Mouse (Mus musculus) intestine, embryonic 14.5 days (tissue): ENCODE data around the gene Elfn1. TPM values are rescaled to one million over a fixed set of nuclear protein-coding genes. Genes with fewer than 3 reads are reported as not detected.

Experiments
- ATAC-seq: fragments of 200-750 bp; cut with Nextera tagmentation; replicated peaks from 2 replicates; pipeline ENCODE4 v1.8.0; 2017; ENCODE audit warnings: low read depth, moderate number of reproducible peaks, moderate TSS enrichment, moderate library complexity; ENCODE audit not compliant: low FRiP score, low TSS enrichment
- DNase-seq: peaks from one replicate; pipeline ENCODE4 v3.0.0-alpha.2; 2018; ENCODE audit warnings: low spot score
- H3K27ac ChIP-seq: fragments of 300-500 bp; sonication (generic); 2 replicates; pipeline ENCODE4 v1.5.1; 2014; ENCODE audit warnings: low read depth, mild to moderate bottlenecking, control low read depth
- H3K27me3 ChIP-seq: fragments of 300-500 bp; sonication (generic); replicated peaks from 2 replicates; pipeline ENCODE4 v1.6.1; 2014; ENCODE audit warnings: low read length, control low read depth; ENCODE audit not compliant: control insufficient read depth, insufficient read depth
- H3K36me3 ChIP-seq: fragments of 300-500 bp; sonication (generic); 2 replicates; pipeline ENCODE4 v1.6.1; 2014; ENCODE audit warnings: low read length, control low read depth; ENCODE audit not compliant: control insufficient read depth, insufficient read depth
- H3K4me1 ChIP-seq: fragments of 300-500 bp; sonication (generic); replicated peaks from 2 replicates; pipeline ENCODE4 v1.6.1; 2014; ENCODE audit warnings: low read length, control low read depth, mixed read lengths; ENCODE audit not compliant: control insufficient read depth, insufficient read depth
- H3K4me2 ChIP-seq: fragments of 300-500 bp; sonication (generic); 2 replicates; pipeline ENCODE4 v1.6.1; 2014; ENCODE audit warnings: low read length
- H3K4me3 ChIP-seq: fragments of 300-500 bp; sonication (generic); 2 replicates; pipeline ENCODE4 v1.5.1; 2014; ENCODE audit warnings: low read depth, low read length, control low read depth, mixed read lengths
- H3K9ac ChIP-seq: fragments of 300-500 bp; sonication (generic); 2 replicates; pipeline ENCODE4 v1.6.1; 2014; ENCODE audit warnings: mild to moderate bottlenecking, low read length
- H3K9me3 ChIP-seq: fragments of 300-500 bp; sonication (generic); 2 replicates; pipeline ENCODE4 v1.6.1; 2016; ENCODE audit warnings: low read length, control low read depth; ENCODE audit not compliant: control insufficient read depth
- WGBS: fragments of 180-500 bp; shearing (Covaris S2); extraction: QIAGEN DNeasy Blood & Tissue Kit; methylation state at CpG from one replicate; pipeline ENCODE4 v1.1.7; 2014; 5-methylcytosine and 5-hydroxymethylcytosine counted together
- polyA plus RNA-seq: library from polyadenylated mRNA; unstranded; fragments of >200 nt; fragmentation: Nextera tagmentation; extraction: Ambion mirVana; gene quantifications from 2 replicates; pipeline ENCODE4 v1.2.1, GENCODE M21; 2014

The Elfn1 gene
- 0.23 and 0.26 TPM in 2 replicates for polyA plus RNA-seq

GRCm38 (mm10) chr5:139907714-139908242 is at the start of gene Elfn1:
Elfn1 (plus strand) TSS chr5:139907943.
- Histone ChIP-seq H3K4me1 (peaks cover 33% of the 10 kb centered on the region), H3K4me3 (peak within 1 kb of the TSS; percentile 54), H3K27ac (no peak within 1 kb of the TSS), H3K9me3 (no peaks in the 10 kb centered on the region), H3K27me3 (peaks cover 77% of the 10 kb centered on the region), H3K4me2 (peak within 1 kb of the TSS; percentile 99), H3K9ac (peak within 1 kb of the TSS; percentile 44), H3K36me3 (no peaks in the 10 kb centered on the region)
- under 1% methylated on average over 33 of the region's 33 CpGs for WGBS
- ATAC-seq (no peak), DNase-seq (peak; percentile 66)

- Histone ChIP-seq H3K4me2 (no peak overlapping the region), H3K36me3 (no peaks in the 10 kb centered on the region), H3K27ac (no peak overlapping the region), H3K9ac (no peak overlapping the region), H3K9me3 (no peaks in the 10 kb centered on the region), H3K4me1 (no peaks in the 10 kb centered on the region), H3K27me3 (no peaks in the 10 kb centered on the region), H3K4me3 (no peak overlapping the region)
- ATAC-seq = no peak
- 45% methylated on average over 15 of the region's 15 CpGs for WGBS
- DNase-seq = no peak
Observed at GRCm38 (mm10) chr5:139860328-139861104, 47.2 kb upstream of the Elfn1 start.

GRCm38 (mm10) chr5:139862759-139863158 is 45.0 kb upstream of the Elfn1 start:
- 58% methylated on average over 4 of the region's 4 CpGs for whole genome bisulfite sequencing
- Histone ChIP-seq H3K27me3 (no peaks in the 10 kb centered on the region), H3K27ac (no peak overlapping the region), H3K9me3 (no peaks in the 10 kb centered on the region), H3K36me3 (no peaks in the 10 kb centered on the region), H3K4me3 (no peak overlapping the region), H3K9ac (no peak overlapping the region), H3K4me2 (no peak overlapping the region), H3K4me1 (no peaks in the 10 kb centered on the region)
- ATAC-seq = no peak
- DNase-seq = no peak

GRCm38 (mm10) chr5:139870886-139871285 is 36.9 kb upstream of the Elfn1 start:
- no peaks in the 10 kb centered on the region for H3K4me1 ChIP-seq
- H3K36me3 ChIP-seq = no peaks in the 10 kb centered on the region
- H3K27ac ChIP-seq = no peak overlapping the region
- no peaks in the 10 kb centered on the region for H3K9me3 ChIP-seq
- ATAC-seq = no peak
- H3K4me3 ChIP-seq = no peak overlapping the region
- 15% methylated on average over 4 of the region's 4 CpGs for WGBS
- no peak for DNase-seq
- H3K4me2 ChIP-seq = no peak overlapping the region
- no peaks in the 10 kb centered on the region for H3K27me3 ChIP-seq
- H3K9ac ChIP-seq = no peak overlapping the region

- 64% methylated on average over 1 of the region's 1 CpGs for WGBS
- no peaks in the 10 kb centered on the region for H3K9me3 ChIP-seq
- H3K27ac ChIP-seq = no peak overlapping the region
- H3K9ac ChIP-seq = no peak overlapping the region
- H3K4me3 ChIP-seq = no peak overlapping the region
- DNase-seq = no peak
- no peaks in the 10 kb centered on the region for H3K36me3 ChIP-seq
- H3K4me2 ChIP-seq = no peak overlapping the region
- no peak for ATAC-seq
- no peaks in the 10 kb centered on the region for H3K4me1 ChIP-seq
- H3K27me3 ChIP-seq = no peaks in the 10 kb centered on the region
Observed at GRCm38 (mm10) chr5:139871526-139871925, 36.2 kb upstream of the Elfn1 start.

GRCm38 (mm10) chr5:139877563-139877962 is 30.2 kb upstream of the Elfn1 start:
- Histone ChIP-seq H3K27ac (no peak overlapping the region), H3K9ac (no peak overlapping the region), H3K4me3 (no peak overlapping the region), H3K27me3 (no peaks in the 10 kb centered on the region), H3K4me2 (no peak overlapping the region), H3K36me3 (no peaks in the 10 kb centered on the region), H3K9me3 (no peaks in the 10 kb centered on the region), H3K4me1 (no peaks in the 10 kb centered on the region)
- ATAC-seq (no peak), DNase-seq (no peak)
- 24% methylated on average over 7 of the region's 7 CpGs for WGBS

GRCm38 (mm10) chr5:139879694-139880093 is 28.0 kb upstream of the Elfn1 start:
- H3K9ac ChIP-seq = no peak overlapping the region
- ATAC-seq (no peak), DNase-seq (no peak)
- no peak overlapping the region for H3K4me3 ChIP-seq
- H3K9me3 ChIP-seq = no peaks in the 10 kb centered on the region
- 70% methylated on average over 5 of the region's 5 CpGs for WGBS
- no peak overlapping the region for H3K4me2 ChIP-seq
- no peaks in the 10 kb centered on the region for H3K4me1 ChIP-seq
- no peak overlapping the region for H3K27ac ChIP-seq
- no peaks in the 10 kb centered on the region for H3K27me3 ChIP-seq
- no peaks in the 10 kb centered on the region for H3K36me3 ChIP-seq

- 94% methylated on average over 9 of the region's 9 CpGs for WGBS
- Histone ChIP-seq H3K27ac (no peak overlapping the region), H3K4me3 (no peak overlapping the region), H3K9ac (no peak overlapping the region), H3K27me3 (no peaks in the 10 kb centered on the region), H3K4me2 (no peak overlapping the region), H3K4me1 (no peaks in the 10 kb centered on the region), H3K9me3 (no peaks in the 10 kb centered on the region), H3K36me3 (no peaks in the 10 kb centered on the region)
- ATAC-seq = no peak
- no peak for DNase-seq
Observed at GRCm38 (mm10) chr5:139881161-139881560, 26.6 kb upstream of the Elfn1 start.

- no peak overlapping the region for H3K4me3 ChIP-seq
- H3K4me2 ChIP-seq = no peak overlapping the region
- no peak for DNase-seq
- H3K4me1 ChIP-seq = no peaks in the 10 kb centered on the region
- no peak overlapping the region for H3K27ac ChIP-seq
- H3K36me3 ChIP-seq = no peaks in the 10 kb centered on the region
- H3K27me3 ChIP-seq = no peaks in the 10 kb centered on the region
- H3K9me3 ChIP-seq = no peaks in the 10 kb centered on the region
- no peak overlapping the region for H3K9ac ChIP-seq
- ATAC-seq = no peak
- 19% methylated on average over 3 of the region's 3 CpGs for WGBS
Observed at GRCm38 (mm10) chr5:139888624-139889023, 19.1 kb upstream of the Elfn1 start.
